Mouse (Mus musculus): ENCODE measurements at regions not wholly inside any gene's neighbourhood (a gene's known extent, or its start where the extent isn't known, plus 50 kb on each side); places are given as distances from the start of the nearest gene placed in this dataset.

GRCm38 (mm10) chr1:35943800-35944199 is 124.4 kb upstream of the Hs6st1 start:
- no peak for TF ChIP-seq CTCF (IDR thresholded peaks at IDR 0.05)
- no peak for TF ChIP-seq POLR2A (IDR thresholded peaks at IDR 0.05; ENCODE audit: insufficient read depth, low read depth, low read length)
- no peak for TF ChIP-seq EP300 (IDR thresholded peaks at IDR 0.05; ENCODE audit: insufficient read depth, low read depth, low read length)

Data from heart, adult 2 months (tissue).